9 mouse cellular contexts compared by ENCODE assay signal in the genomic region with DNA sequence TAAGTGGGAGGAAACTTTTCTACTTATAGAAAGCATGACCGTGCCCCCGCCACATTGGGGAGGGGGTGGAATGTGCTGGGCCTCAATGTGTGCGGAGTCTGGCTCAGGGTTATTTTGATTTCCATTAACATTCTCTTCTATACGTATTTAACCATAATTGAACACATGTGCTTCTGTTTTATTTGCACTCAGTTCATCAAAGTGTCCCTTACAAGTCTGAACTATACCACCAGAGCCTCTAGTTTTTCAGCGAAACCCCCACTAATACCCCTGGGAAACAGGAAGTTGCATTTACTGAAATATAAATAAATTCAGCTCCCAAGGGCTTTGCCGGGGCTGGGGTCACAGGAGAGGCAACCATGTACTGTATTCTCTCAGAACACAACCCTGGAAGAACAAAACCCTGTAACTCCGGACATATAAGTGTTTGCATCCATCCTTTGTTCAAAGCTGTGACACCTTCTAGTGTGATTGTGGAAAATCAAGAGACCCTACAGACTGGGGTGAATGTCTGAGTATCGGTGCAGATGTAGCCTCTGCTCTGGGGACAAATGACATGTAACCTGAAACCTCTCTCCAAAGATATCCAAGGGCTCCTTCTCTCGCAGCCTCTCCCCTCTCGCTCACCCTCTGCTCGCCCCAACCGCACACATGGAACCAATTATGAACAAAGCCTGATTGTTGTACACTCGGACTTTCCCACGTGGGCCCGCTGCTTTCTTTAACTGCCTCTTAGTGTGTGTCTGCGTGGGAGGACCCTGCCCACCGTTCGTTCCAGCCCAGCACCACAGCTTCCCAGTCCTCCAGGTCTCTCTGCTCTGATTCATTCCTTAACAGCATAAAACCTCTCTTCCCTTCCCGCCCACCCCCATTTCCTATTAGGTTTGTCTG.
DNase-seq lines count a peak whose midpoint lies in the region; ATAC-seq and TF ChIP-seq lines count a peak whose summit lies in the region.
"Had no signal": no experiment of that assay in that cellular context is flagged by ENCODE, and none has a peak within 500 bp of the region (broad histone marks: within the 10 kb centered on the region; RNA-seq: fewer than 3 reads in every experiment).

No protein-coding gene starts in this region.

- H3K9ac ChIP-seq in lung, embryonic 14.5 days, result peak overlapping the region; percentile 32; the same call in 1 of the 2 replicates
- H3K9ac ChIP-seq in hindbrain, embryonic 11.5 days (ENCODE audit: low read depth, low read length), result 0 out of 2 replicates have a peak overlapping the region, but pooled peaks have one; percentile 12
- H3K9ac ChIP-seq in midbrain, embryonic 14.5 days (replicated peaks; ENCODE audit: low read length), result no peak overlapping the region; the same call in 1 of the 2 replicates

- TF ChIP-seq POLR2A in cerebellum, adult 2 months (IDR thresholded peaks at IDR 0.05; ENCODE audit: borderline replicate concordance, insufficient read depth, low read length), result no peak

- H3K4me3 ChIP-seq in lung, embryonic 14.5 days (ENCODE audit: low read depth, low read length), result peak overlapping the region; percentile 15; the same call in 1 of the 2 replicates
- no peak overlapping the region for H3K4me3 ChIP-seq in hindbrain, embryonic 11.5 days (ENCODE audit: low read depth, low read length)
- H3K4me3 ChIP-seq in midbrain, embryonic 14.5 days (replicated peaks; ENCODE audit: low read depth, low read length), result no peak overlapping the region
- no peak overlapping the region for H3K4me3 ChIP-seq in cerebellum, adult 2 months (replicated peaks; ENCODE audit: insufficient read depth, low read depth, low read length)

- H3K4me2 ChIP-seq in lung, embryonic 14.5 days, result peak overlapping the region; percentile 74
- H3K4me2 ChIP-seq in hindbrain, embryonic 11.5 days (replicated peaks; ENCODE audit: low read depth, low read length), result peak overlapping the region; percentile 2; the same call in 1 of the 2 replicates
- H3K4me2 ChIP-seq in midbrain, embryonic 14.5 days (ENCODE audit: low read length), result peak overlapping the region; percentile 40

- intact Hi-C loops in left cerebral cortex, postnatal 36 days (cut with DNase I), result loop anchor here (10.0 kb wide), 1 partner anchor 484 kb away; no protein-coding TSS in a partner anchor

- H3K9me3 ChIP-seq in lung, embryonic 14.5 days (ENCODE audit: low read depth, low read length), result no peaks in the 10 kb centered on the region
- no peaks in the 10 kb centered on the region for H3K9me3 ChIP-seq in hindbrain, embryonic 11.5 days (ENCODE audit: control insufficient read depth, low read length)
- no peaks in the 10 kb centered on the region for H3K9me3 ChIP-seq in midbrain, embryonic 14.5 days (ENCODE audit: control insufficient read depth, low read length)

- no peaks in the 10 kb centered on the region for H3K36me3 ChIP-seq in lung, embryonic 14.5 days (ENCODE audit: insufficient read depth)
- H3K36me3 ChIP-seq in hindbrain, embryonic 11.5 days (ENCODE audit: control insufficient read depth, insufficient read depth, low read length), result no peaks in the 10 kb centered on the region
- H3K36me3 ChIP-seq in midbrain, embryonic 14.5 days (ENCODE audit: control insufficient read depth, insufficient read depth, low read length), result no peaks in the 10 kb centered on the region

- H3K27ac ChIP-seq in lung, embryonic 14.5 days (ENCODE audit: low read depth), result peak overlapping the region; percentile 96
- H3K27ac ChIP-seq in hindbrain, embryonic 11.5 days (ENCODE audit: low read depth, low read length), result peak overlapping the region; percentile 65
- peak overlapping the region; percentile 60 for H3K27ac ChIP-seq in midbrain, embryonic 14.5 days (replicated peaks; ENCODE audit: low read depth, low read length)
- H3K27ac ChIP-seq in cerebellum, adult 2 months (ENCODE audit: insufficient read depth, low read length), result no peak overlapping the region

- H3K4me1 ChIP-seq in lung, embryonic 14.5 days (ENCODE audit: insufficient read depth), result peaks cover 26% of the 10 kb centered on the region
- H3K4me1 ChIP-seq in hindbrain, embryonic 11.5 days (replicated peaks; ENCODE audit: control insufficient read depth, insufficient read depth, low read length), result peaks cover 16% of the 10 kb centered on the region
- peaks cover 30% of the 10 kb centered on the region for H3K4me1 ChIP-seq in midbrain, embryonic 14.5 days (ENCODE audit: control insufficient read depth, insufficient read depth, low read length)
- no peaks in the 10 kb centered on the region for H3K4me1 ChIP-seq in cerebellum, adult 2 months (ENCODE audit: control insufficient read depth, insufficient read depth, low read length)

- no peaks in the 10 kb centered on the region for H3K27me3 ChIP-seq in lung, embryonic 14.5 days (ENCODE audit: insufficient read depth, low read length)
- H3K27me3 ChIP-seq in hindbrain, embryonic 11.5 days (ENCODE audit: control insufficient read depth, insufficient read depth, low read length), result no peaks in the 10 kb centered on the region
- H3K27me3 ChIP-seq in midbrain, embryonic 14.5 days (ENCODE audit: control insufficient read depth, insufficient read depth, low read length), result no peaks in the 10 kb centered on the region
- no peaks in the 10 kb centered on the region for H3K27me3 ChIP-seq in cerebellum, adult 2 months (ENCODE audit: control insufficient read depth, insufficient read depth, low read length)
- H3K27me3 ChIP-seq: Patski had no signal

- peak; percentile 74 for ATAC-seq in lung, embryonic 14.5 days (ENCODE audit: insufficient read depth)
- peak; percentile 85 for ATAC-seq in hindbrain, embryonic 11.5 days (ENCODE audit: low FRiP score)
- peak; percentile 49; the same call in 1 of the 2 replicates for ATAC-seq in midbrain, embryonic 14.5 days (ENCODE audit: low FRiP score, low TSS enrichment)
- ATAC-seq: Patski had no signal

- no peak for TF ChIP-seq CTCF in lung, embryonic 14.5 days (IDR thresholded peaks at IDR 0.05; ENCODE audit: low read depth)
- TF ChIP-seq CTCF in cerebellum, adult 2 months (IDR thresholded peaks at IDR 0.05; ENCODE audit: borderline replicate concordance, insufficient read depth, low read depth, low read length), result no peak

- DNase-seq in lung, embryonic 14.5 days, result peak; percentile 84
- DNase-seq in lung, postnatal 25 days (ENCODE audit: low spot score), result no peak
- peak; percentile 95 for DNase-seq in fibroblast of lung, adult 2 months (ENCODE audit: low read depth)
- DNase-seq in hindbrain, embryonic 11.5 days (ENCODE audit: low spot score), result peak; percentile 86
- DNase-seq in midbrain, embryonic 14.5 days, result peak; percentile 66
- DNase-seq in left cerebral cortex, postnatal 36 days (ENCODE audit: low spot score in 2 of 2), result no peak
- no peak for DNase-seq in cerebellum, adult 2 months
- DNase-seq in layer of hippocampus, postnatal 10 days (ENCODE audit: low spot score in 2 of 2), result no peak

- WGBS in lung, embryonic 14.5 days, result 4% methylated on average over 19 of the region's 19 CpGs
- WGBS in hindbrain, embryonic 11.5 days, result 13% methylated on average over 19 of the region's 19 CpGs
- WGBS in midbrain, embryonic 14.5 days, result 9% methylated on average over 19 of the region's 19 CpGs
- WGBS in cerebellum, adult 2 months, result 35% methylated on average over 19 of the region's 19 CpGs

Comparison
In these comparisons a context has a peak if more than half of its experiments do, and no peak if none do; other contexts are left out.
1. DNase-seq: peak in lung, embryonic 14.5 days (single experiment), fibroblast of lung, adult 2 months (single experiment), hindbrain, embryonic 11.5 days (single experiment) and midbrain, embryonic 14.5 days (single experiment); none in lung, postnatal 25 days (single experiment), left cerebral cortex, postnatal 36 days (0 of 2), cerebellum, adult 2 months (0 of 2) and layer of hippocampus, postnatal 10 days (0 of 2).
2. H3K4me2 ChIP-seq: peak in every context shown above with its lines; median percentile 74 in lung, embryonic 14.5 days; 40 in midbrain, embryonic 14.5 days; 2 in hindbrain, embryonic 11.5 days.
3. Peak in every context shown above with its lines, with median percentiles within 50 percentile points of each other: ATAC-seq.